Mouse (Mus musculus): ENCODE data around the gene Cnot11.

DNA sequence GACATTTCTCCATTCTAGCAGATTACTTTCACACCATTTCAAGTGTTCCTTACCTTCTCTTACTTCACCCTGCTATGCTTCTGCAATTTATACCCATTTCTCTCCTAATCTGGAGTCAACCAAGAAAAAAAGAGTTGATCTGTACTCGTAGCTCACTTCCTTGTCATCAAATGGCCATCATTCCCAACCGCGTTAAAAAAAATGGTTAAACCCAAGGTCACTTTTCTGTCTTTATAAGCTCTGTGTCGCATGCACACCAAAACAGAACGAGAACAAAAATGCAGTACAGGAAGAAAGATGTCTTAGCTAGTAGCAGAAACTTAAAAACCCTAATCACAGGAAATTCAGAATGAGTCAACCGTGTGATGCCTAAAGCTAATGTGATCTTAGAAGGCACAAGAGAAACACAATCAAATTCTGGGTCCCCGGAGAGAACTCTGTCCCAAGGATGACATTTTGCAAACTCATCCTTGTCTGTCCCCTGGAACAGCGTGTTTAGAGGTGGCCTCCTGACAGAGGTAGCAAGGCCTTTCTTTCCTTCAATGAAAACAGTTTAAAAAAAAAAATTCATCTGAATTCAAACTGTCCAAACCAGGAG, 41.1 kb downstream of the Cnot11 start:
- no peak for TF ChIP-seq POLR2A (IDR thresholded peaks at IDR 0.05; ENCODE audit: control insufficient read depth, extremely low read depth, insufficient read depth, low read length, poor library complexity)
- TF ChIP-seq CTCF (IDR thresholded peaks at IDR 0.05; ENCODE audit: borderline replicate concordance, control insufficient read depth, extremely low read depth, insufficient read depth, low read length, poor library complexity), result no peak

All from thymus, adult 2 months (tissue).